Mouse (Mus musculus): ENCODE measurements around the gene Nkx1-2. TPM values are rescaled to one million over a fixed set of nuclear protein-coding genes. Genes with fewer than 3 reads are reported as not detected.
A peak's percentile ranks its signal among the peaks of the same experiment; 100 is the strongest.

Gene Nkx1-2
- total RNA-seq, 2 experiments from 2014 or later, result not detected

- no peak for ATAC-seq (replicated peaks; ENCODE audit: low FRiP score, low TSS enrichment, poor library complexity, severe bottlenecking)
Observed at GRCm38 (mm10) chr7:132608316-132609020, 9.0 kb upstream of the Nkx1-2 start.

DNA sequence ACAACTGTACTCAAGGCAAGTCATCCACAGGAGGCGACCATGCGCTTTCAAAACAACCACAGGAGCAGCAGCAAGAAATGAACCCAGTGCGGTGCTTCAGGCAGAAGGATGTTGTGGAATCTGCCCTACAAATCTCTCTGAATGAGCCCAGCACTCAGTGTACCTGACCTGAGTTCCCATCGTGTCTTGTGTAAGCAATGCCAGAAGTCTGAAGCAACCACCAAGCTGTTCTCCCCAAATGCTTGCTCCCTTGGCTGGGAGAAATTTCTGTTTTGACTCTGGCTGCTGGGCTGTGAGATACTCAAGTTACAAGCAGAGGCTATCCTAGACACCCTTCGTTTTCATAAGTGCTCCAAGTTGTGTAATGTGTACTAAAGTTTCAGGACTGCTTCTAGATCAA is 6.3 kb upstream of the Nkx1-2 start:
- ATAC-seq (replicated peaks; ENCODE audit: low FRiP score, low TSS enrichment, poor library complexity, severe bottlenecking), result no peak

- ATAC-seq (replicated peaks; ENCODE audit: low FRiP score, low TSS enrichment, poor library complexity, severe bottlenecking), result no peak
Observed at GRCm38 (mm10) chr7:132604720-132605119, 5.3 kb upstream of the Nkx1-2 start.

- no peak for ATAC-seq (replicated peaks; ENCODE audit: low FRiP score, low TSS enrichment, poor library complexity, severe bottlenecking)
Observed at GRCm38 (mm10) chr7:132600926-132601325, 1.5 kb upstream of the Nkx1-2 start.

DNA sequence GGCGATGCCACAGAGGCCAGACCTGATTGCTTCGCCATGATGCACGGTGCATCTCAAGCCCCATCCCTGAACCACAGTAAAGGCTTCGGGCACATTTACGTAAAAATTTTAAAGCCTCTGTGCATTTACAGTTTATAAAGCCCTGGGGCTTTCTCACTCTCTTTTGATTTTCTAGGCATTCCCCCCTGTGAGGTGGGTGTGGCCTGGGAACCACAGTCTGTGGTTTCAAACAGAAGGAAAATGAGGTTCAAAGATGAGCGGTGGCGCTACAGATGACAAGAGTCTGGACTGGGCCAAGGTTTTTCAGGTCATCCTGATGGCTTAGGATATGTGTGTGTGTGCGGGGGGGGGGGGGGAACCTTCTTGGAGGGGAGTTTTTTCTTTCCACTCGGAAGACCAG is 589 bp upstream of the Nkx1-2 start:
- no peak for ATAC-seq (replicated peaks; ENCODE audit: low FRiP score, low TSS enrichment, poor library complexity, severe bottlenecking)

GRCm38 (mm10) chr7:132597251-132598041 is 2.0 kb downstream of the Nkx1-2 start:
- peak; percentile 52 for ATAC-seq (replicated peaks; ENCODE audit: low FRiP score, low TSS enrichment, poor library complexity, severe bottlenecking)

DNA sequence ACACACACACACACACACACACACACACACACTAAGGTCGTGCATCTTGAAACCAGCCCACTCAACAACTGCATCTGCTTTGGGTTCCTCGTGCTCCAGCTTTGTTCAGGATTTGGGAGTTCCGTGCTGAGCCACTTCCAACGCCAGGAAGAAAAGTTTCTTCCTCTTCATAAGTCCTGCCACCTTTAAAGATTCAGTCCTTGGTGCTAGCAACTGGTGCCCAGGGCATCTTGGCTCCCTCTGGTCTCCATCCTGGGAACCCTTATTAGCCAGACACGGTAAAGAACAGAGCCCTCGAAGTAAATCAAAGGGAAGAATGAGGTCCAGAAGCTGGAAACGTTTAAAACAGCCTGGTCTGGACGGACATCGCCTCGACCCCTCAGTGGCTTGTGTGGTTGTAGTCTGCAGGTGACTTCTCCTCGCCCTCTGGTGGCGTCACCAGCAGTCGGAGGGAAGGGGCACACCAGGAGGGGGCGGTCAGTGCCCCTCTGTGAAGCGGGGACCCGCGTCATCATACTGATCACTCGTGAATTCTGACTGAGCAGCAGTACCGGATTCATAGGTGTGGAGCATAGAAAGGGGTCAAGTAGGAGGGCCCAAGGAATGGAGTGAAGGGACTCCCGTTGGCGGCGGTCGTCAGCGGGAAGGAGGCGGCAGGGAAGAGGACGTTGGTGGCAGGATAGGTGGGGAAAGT is 2.7 kb downstream of the Nkx1-2 start:
- ATAC-seq (replicated peaks; ENCODE audit: low FRiP score, low TSS enrichment, poor library complexity, severe bottlenecking), result no peak

DNA sequence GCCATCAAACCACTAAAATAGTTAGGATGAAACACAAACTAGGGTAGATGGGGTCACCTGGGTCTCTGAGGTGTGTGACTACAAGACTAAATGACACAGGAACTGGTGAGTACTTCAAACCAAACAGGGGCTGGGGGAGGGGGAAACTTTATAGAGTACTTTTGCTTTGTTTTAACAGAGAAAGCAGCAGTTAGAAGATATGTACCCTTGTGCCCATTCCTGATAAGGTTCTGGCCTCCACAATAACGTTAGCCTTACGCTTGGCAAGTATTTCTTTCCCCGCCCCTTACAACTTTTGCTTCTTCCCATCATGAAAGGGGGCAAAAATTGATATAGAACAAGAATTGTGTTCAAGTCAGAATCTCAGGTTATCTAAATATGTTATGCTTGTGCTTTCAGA is 3.6 kb downstream of the Nkx1-2 start:
- peak; percentile 78 for ATAC-seq (replicated peaks; ENCODE audit: low FRiP score, low TSS enrichment, poor library complexity, severe bottlenecking)

DNA sequence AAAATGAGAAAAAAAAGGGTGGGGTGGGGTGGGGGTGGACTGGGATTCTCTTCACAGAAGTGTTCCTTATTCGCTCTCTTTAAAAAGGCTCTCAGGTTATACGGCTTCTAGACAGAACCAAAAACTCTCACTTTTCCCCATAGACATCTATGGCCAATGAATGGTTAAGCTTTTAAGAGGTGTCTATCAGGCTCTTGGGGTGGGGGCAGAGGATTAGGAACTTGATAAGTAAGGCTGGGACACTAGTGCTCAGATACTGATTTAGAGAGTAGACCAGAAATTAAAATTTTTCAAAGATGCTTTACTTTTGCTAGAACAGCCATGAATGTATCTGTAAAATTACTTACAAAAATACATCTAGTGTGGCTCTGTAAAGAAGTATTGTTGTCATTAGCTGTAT is 5.1 kb downstream of the Nkx1-2 start:
- no peak for ATAC-seq (replicated peaks; ENCODE audit: low FRiP score, low TSS enrichment, poor library complexity, severe bottlenecking)

- no peak for ATAC-seq (replicated peaks; ENCODE audit: low FRiP score, low TSS enrichment, poor library complexity, severe bottlenecking)
Observed at GRCm38 (mm10) chr7:132593762-132594161, 5.7 kb downstream of the Nkx1-2 start.

GRCm38 (mm10) chr7:132589610-132590009 is 9.8 kb downstream of the Nkx1-2 start:
- ATAC-seq (replicated peaks; ENCODE audit: low FRiP score, low TSS enrichment, poor library complexity, severe bottlenecking), result no peak

- ATAC-seq (replicated peaks; ENCODE audit: low FRiP score, low TSS enrichment, poor library complexity, severe bottlenecking), result no peak
Observed at GRCm38 (mm10) chr7:132587167-132587566, 12.3 kb downstream of the Nkx1-2 start.

DNA sequence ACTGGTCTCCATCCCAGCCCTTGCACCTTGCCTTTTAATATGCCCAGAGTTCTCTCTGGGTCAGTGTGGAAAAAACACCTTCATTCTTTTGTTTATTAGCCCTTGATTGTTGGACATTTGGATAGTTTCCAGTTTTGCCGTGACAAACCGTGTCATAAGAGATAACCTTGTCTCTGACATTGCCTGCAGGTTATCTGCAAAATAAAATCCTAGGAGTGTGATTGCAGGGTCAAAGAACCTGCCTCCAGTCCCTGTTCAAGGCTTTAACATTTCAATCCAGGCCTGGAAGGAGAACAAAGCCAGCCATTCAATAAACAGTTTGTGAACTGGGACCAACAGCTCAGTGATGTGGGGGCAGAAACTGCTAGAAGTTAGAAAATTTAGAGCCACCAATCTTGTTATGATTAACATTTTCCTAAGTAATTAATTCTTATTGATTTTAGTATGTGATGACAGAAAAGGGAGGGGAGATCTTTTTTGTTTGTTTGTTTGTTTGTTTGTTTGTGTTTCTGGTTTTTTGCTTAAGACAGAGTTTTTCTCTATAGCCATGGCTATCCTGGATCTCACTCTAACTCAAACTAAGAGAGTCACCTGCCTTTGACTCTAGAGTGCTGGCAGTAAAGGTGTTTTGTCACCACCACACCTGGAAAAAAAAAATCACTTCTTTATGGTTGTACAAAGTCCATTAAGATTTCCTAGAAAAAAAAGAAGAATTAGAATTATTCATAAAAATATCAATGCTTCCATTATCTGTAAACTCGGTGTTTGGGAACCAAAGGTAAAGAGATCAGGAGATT is 13.5 kb downstream of the Nkx1-2 start:
- no peak for ATAC-seq (replicated peaks; ENCODE audit: low FRiP score, low TSS enrichment, poor library complexity, severe bottlenecking)

- ATAC-seq (replicated peaks; ENCODE audit: low FRiP score, low TSS enrichment, poor library complexity, severe bottlenecking), result no peak
Observed at GRCm38 (mm10) chr7:132581441-132581840, 18.0 kb downstream of the Nkx1-2 start.

- no peak for ATAC-seq (replicated peaks; ENCODE audit: low FRiP score, low TSS enrichment, poor library complexity, severe bottlenecking)
Observed at GRCm38 (mm10) chr7:132580511-132580910, 18.9 kb downstream of the Nkx1-2 start.

GRCm38 (mm10) chr7:132576891-132577290 is 22.5 kb downstream of the Nkx1-2 start:
- ATAC-seq (replicated peaks; ENCODE audit: low FRiP score, low TSS enrichment, poor library complexity, severe bottlenecking), result no peak

- peak; percentile 95 for ATAC-seq (replicated peaks; ENCODE audit: low FRiP score, low TSS enrichment, poor library complexity, severe bottlenecking)
Observed at GRCm38 (mm10) chr7:132576116-132576650, 23.3 kb downstream of the Nkx1-2 start, which contains the start of gene Oat. Gene Oat (minus strand): TSS chr7:132576398.

- peak; percentile 79 for ATAC-seq (replicated peaks; ENCODE audit: low FRiP score, low TSS enrichment, poor library complexity, severe bottlenecking)
Observed at GRCm38 (mm10) chr7:132575623-132576022, 23.8 kb downstream of the Nkx1-2 start.

GRCm38 (mm10) chr7:132574646-132575045 is 24.8 kb downstream of the Nkx1-2 start:
- no peak for ATAC-seq (replicated peaks; ENCODE audit: low FRiP score, low TSS enrichment, poor library complexity, severe bottlenecking)

Measured in megakaryocyte-erythroid progenitor cell, adult 5-6 weeks (primary cell).